Mouse (Mus musculus) heart, postnatal 0 days (tissue): ENCODE measurements around the gene Gak.

ENCODE experiments used
- CTCF ChIP-seq: IDR thresholded peaks from 2 replicates; pipeline ENCODE4 v1.5.1; 2016; ENCODE audit warnings: antibody characterized with exemption, control low read depth, low read depth
- EP300 ChIP-seq: IDR thresholded peaks from 2 replicates; pipeline ENCODE4 v1.6.1; 2016; ENCODE audit warnings: antibody characterized with exemption, low read depth

GRCm38 (mm10) chr5:108665066-108665465 lies 35.5 kb upstream of the Gak start:
- TF ChIP-seq CTCF (no peak), EP300 (no peak)
